In genomic region chr10:105727353-105727752, GRCm38 (mm10) we compare ENCODE assay signal across 19 mouse cellular contexts.
"Had no signal": no experiment of that assay in that cellular context is flagged by ENCODE, and none has a peak within 500 bp of the region (broad histone marks: within the 10 kb centered on the region; RNA-seq: fewer than 3 reads in every experiment).

No protein-coding gene starts in this region.

- H3K4me1 ChIP-seq: kidney, embryonic 15.5 days; limb, embryonic 12.5 days; limb, embryonic 15.5 days; megakaryocyte, embryonic 14.5 days; midbrain, embryonic 10.5 days; midbrain, embryonic 13.5 days had no signal

- H3K4me2 ChIP-seq: kidney, embryonic 15.5 days; limb, embryonic 12.5 days; limb, embryonic 15.5 days; liver, embryonic 11.5 days; lung, embryonic 14.5 days; midbrain, embryonic 13.5 days had no signal

- H3K27me3 ChIP-seq: kidney, embryonic 15.5 days; limb, embryonic 12.5 days; limb, embryonic 15.5 days; megakaryocyte, embryonic 14.5 days; midbrain, embryonic 13.5 days had no signal

- DNase-seq: kidney, adult 8-10 months; kidney, postnatal 10 days; kidney, postnatal 4 days; left cerebral cortex, postnatal 4 days; liver, postnatal 0 days; lung, embryonic 14.5 days; thymus, adult 18-20 months; thymus, postnatal 4 days had no signal

- H3K4me3 ChIP-seq: kidney, embryonic 15.5 days; limb, embryonic 12.5 days; limb, embryonic 15.5 days; megakaryocyte, embryonic 14.5 days; midbrain, embryonic 10.5 days; midbrain, embryonic 13.5 days; myocyte had no signal

- ATAC-seq: liver, postnatal 0 days; lung, postnatal 0 days; midbrain, embryonic 13.5 days; midbrain, embryonic 16.5 days had no signal

- H3K36me3 ChIP-seq: kidney, embryonic 15.5 days; limb, embryonic 12.5 days; limb, embryonic 15.5 days; midbrain, embryonic 10.5 days; midbrain, embryonic 13.5 days had no signal

- H3K9me3 ChIP-seq: kidney, embryonic 15.5 days; limb, embryonic 12.5 days; limb, embryonic 15.5 days; megakaryocyte, embryonic 14.5 days; midbrain, embryonic 10.5 days; midbrain, embryonic 13.5 days had no signal

- H3K27ac ChIP-seq: kidney, embryonic 15.5 days; limb, embryonic 12.5 days; limb, embryonic 15.5 days; liver, embryonic 14.5 days; midbrain, embryonic 10.5 days; midbrain, embryonic 13.5 days had no signal

- H3K9ac ChIP-seq: kidney, embryonic 15.5 days; limb, embryonic 12.5 days; limb, embryonic 15.5 days; liver, embryonic 14.5 days; liver, postnatal 0 days; lung, embryonic 14.5 days; midbrain, embryonic 13.5 days had no signal
